Mouse (Mus musculus): ENCODE measurements around the gene Psmc6.
A peak's percentile ranks its signal among the peaks of the same experiment; 100 is the strongest.

The Psmc6 gene

DNA sequence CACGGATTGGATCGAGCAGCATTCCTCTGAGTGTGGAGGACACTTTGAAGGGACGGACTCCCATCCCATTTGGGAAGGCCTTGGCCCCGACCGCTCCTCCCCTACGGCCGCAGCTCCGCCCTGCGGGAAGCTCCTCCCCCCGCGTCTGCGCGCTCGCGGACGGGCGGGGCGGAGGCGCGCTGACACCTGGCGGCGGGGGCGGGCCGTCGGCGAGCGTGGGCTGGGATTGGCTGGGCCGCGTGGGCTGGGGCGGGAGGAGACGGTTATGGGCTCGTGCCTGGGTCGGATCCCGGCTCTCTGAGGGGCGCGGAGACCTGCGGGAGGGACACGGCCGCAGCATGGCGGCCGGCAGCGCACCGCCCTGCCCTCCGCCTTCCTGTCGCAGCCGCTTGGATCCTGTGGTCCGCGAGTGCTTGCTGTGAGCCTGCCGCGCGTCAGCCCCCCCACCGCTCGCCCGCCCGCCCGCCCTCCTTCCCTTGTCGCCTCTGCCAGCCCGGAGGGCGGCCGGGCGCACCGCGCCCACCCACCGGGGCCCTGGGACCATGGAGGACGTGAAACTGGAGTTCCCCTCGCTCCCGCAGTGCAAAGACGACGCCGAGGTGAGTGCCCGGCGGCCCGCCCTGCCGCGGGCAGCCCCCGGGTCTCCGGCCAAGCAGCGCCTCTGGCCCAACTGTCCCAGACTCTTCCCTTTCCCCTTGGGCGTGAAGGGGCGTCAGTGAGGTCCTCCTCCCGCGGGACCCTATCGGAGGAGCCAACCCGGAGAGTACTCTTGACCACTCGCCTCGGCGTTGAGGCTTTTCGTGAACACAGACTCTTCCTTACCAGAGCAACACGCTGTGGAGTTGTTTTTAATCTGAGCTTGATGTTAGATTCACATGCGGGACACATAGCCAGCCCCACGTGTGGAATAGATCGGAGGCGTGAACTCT is 21.6 kb downstream of the Psmc6 start, which contains the start of gene Styx:
Styx (plus strand) TSS at position 163 of the 929 bp plus-strand sequence.
- DNase-seq (ENCODE audit: low spot score), result peak; percentile 55

DNA sequence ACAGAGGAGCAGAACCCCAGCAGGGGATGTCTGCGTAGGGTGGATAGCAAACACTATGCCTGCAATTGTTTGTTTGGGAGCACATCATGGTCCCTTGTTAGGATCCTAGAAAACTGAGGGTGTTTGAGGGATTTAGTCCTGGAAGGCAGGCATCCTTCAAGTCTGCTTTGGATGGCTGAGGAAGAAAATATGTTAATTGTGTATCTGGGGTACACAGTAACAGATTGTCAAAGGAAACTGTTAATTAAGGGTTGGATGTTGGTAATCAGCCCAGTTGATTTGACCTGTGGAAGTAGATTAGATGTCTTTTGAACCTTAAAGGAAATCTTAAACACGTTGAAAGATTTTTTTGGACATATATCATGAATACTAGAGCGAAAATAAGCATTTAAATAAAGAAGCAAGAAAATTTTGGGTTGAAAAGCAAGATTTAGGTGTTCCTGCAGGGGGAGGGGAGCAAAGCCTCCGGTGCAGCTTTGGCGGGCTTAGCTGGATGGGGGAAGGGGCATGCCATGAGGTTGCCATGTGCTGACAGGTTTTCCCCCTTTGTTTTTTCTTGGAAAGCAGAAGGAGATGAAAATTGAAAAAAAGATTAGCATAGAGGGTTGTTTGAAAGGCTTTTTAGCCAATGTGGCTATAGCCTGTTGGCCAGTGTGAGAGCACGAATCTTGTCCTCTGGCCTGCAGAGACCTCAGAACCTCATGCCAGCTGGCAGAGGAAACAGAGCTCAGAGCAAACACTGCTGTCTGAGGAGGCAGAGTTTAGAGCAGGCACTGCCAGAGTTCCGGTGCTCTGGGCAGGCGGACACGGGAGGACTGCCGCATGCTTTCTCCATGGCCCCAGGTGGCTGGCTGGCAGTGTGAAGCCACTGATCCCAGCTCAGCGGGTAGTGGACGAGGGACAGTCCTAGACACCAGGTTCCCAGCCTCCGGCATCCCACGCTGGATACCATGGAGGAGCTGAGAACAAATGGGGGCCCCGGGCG is 34.9 kb downstream of the Psmc6 start:
- DNase-seq (ENCODE audit: low spot score), result no peak

DNA sequence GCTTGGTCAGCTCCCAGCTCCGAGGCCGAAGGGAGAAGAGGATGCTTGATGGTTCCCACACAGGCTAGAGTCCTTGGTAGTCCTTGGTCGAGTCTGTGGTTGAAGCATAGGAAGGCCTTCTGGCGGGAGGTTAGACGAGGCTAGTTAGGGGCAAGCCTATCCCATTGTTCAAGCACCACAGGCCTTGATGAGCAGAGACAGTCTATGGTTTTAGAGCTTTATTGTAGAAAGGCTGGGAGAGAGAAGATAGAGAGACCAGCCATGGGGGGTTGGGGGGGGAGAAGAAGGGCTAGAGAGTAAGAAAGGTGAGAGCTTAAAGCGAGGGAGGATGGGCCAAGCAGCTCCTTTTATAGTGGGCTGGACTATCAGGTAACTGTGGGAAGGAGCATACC is 35.6 kb downstream of the Psmc6 start:
- DNase-seq (ENCODE audit: low spot score), result no peak

DNA sequence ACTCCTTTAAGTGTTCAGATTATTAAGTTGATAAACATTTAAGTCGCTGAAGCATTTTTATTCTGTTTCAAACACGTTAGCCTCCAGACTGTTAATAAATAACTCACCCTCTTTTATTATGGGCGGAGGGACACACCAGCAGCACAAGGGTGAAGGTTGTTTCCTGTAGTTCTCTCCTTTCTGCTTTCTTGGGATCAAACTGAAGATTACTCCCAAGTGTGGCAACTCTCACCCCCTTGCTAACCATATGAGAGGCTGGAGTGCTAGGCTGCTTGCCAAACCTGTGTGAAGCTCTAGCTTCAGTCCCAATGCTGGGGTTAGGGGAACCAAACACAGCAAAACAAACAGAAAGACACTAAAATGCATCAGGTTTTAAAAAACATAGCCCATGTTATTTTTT is 49.2 kb downstream of the Psmc6 start:
- DNase-seq (ENCODE audit: low spot score), result no peak

DNA sequence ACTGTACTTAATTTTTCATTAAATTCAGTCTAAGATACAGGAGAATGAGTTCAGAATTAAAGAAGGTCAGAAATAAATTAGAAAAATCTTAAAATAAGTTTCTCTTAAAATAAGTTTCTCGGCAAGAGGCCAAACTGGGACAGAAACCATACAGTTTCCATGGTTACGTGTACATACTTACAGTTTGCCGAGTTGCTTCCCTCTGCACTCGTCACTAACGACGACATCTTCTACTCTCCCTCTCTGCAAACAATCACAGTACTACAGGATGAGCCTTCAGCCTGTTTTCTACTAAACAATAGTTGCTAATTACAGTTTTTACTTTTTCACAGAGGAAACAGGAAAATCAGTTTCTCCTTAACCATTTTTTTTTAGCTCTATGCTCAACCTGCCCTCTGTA is 51.2 kb downstream of the Psmc6 start:
- DNase-seq (ENCODE audit: low spot score), result no peak

DNA sequence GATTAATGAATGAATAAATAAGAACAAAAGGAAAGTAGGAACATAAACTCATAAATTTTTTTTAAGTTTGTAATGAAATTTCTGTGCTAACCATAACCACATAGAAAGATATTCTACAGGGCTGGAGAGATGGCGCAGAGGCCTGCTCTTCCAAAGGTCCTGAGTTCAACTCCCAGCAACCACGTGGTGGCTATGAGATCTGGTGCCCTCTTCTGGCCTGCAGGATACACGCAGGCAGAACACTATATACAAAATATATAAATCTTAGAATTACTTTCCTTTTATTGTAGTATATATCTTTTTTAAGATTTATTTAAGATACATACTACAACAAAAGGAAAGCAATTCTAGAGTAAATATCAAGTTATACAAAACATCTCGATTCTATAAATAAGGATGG is 53.3 kb downstream of the Psmc6 start:
- no peak for DNase-seq (ENCODE audit: low spot score)

DNA sequence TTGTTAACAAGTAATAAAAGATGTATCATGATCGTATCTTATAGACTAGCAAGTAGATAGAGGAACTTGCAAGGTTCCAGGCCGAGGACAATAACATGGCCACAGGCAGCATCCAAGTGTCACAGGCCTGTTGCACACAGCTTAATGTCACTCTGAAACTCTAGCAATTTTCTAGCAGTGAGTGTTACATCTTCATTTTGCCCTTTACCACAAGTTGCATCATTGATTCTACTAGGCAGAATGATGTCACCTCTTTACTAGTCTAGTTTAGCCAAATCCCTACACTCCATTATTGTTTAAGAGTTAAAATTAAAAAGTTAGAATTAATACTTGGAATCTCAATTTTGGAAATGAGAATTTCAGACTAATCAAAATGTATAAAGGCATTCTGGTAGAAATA is 56.0 kb downstream of the Psmc6 start:
- DNase-seq (ENCODE audit: low spot score), result no peak

DNA sequence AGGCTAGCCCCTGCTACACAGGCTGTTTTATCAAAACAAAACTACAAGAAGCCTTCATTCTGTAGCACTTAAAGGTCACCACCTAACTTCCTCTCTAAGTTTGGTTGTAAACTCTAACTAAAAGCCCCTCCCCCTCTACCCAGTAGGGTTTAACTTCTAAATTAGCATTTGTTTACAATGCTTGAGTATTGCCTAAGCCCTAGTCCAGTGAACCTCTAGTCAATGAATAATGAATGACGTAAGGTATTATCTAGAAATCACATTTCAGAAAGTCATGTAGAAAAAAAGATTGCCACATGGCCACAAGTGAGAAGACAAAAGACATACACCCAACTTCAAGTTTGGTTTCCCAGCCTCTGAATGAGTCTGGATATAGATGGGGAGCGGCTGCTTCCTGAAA is 57.9 kb downstream of the Psmc6 start:
- no peak for DNase-seq (ENCODE audit: low spot score)

DNA sequence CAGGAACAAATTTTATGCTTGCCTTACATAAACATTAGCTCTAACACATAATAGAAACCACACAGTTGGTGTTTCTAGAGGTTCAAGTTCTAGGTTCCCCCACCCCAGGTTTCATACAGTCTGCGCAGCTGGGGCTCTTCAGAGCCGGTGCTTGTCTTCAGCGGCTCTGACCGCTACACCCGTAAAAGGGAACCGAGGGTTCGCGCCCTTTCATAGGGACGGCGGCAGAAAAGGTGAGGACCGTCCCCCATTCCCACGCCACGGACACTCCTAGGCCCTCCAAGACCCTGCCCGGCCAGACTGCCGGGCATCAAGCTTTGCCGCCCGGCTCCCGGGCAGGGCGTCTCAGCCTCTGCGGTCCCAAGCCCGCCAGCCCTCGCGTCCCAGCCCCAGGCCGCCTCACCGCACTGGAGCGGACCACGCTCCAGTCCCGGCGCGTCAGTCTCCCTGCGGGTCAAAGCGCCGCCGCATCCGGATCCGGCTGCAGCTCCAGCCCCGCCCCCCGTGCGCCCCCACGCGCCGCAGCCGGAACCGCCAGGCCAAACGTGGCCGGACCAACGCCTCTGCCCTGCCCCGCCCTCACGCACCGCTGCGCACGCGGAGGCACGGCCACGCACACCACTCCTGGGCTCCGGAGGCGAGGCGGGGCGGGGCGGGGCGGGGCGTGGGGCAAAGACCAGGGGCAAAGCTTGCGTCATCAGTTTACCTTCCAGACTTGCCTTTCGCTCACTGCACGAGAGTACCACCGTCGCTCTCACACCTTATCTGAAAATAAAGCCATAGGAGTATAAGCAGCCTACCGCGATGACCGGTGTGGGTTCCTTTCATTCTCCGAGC is 59.0 kb downstream of the Psmc6 start:
- peak; percentile 47 for DNase-seq (ENCODE audit: low spot score)

DNA sequence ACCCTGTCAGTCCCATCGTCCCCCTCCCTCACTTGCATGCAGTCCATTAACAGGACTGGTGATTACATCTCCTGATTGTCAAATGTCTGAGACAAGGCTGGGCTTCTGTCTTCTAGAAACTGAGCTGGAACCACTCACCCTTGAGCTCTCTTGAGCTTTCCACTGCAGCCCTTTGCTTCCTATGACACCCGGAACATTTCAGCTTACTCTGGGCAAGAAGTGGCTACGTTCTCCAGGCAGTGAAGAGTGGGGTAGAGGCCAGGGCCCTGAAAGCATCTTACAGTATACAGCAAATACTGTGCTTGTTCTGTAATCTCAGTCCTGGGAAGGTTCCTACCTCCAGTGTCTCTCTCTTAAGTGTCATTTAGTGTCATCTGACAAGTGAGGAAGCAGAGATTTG is 59.6 kb downstream of the Psmc6 start:
- no peak for DNase-seq (ENCODE audit: low spot score)
